Mouse (Mus musculus): ENCODE data around the gene Ndrg3.

DNA sequence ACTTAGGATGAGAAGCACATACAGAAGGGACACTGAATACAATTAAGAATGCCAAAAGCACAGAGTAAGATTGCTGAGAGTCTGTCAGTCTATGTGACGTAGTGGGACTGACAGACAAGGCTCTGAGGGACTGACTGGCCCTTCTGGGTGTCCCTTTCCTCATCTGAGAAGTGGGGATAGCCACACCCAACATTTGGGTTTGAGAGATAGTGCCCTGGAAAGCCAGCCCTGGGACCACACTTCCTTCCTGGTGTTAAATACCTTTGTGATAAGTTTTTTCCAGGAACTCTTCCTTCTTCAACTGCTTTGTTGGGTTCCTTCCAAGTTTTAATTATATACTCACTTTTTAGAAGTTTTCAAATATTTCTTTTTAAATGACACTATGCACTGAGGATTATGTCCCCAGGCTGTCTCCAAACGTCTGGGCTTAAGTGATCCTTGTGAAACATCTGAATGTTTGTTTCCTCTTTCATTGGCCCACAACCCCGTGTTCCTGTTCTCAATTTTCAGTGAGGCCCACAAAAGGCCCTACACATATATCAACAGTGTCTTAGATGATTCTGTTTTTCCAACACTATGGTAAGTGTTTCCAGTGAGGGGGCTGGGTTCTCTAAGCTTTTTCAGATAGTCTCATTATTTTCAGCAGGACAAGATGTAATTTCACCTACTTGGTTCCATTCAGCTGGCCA is 67.5 kb downstream of the Ndrg3 start:
- no peak for TF ChIP-seq POLR2A (IDR thresholded peaks at IDR 0.05; ENCODE audit: insufficient read depth, low read depth, low read length)
- TF ChIP-seq CTCF (IDR thresholded peaks at IDR 0.05): no peak
- TF ChIP-seq EP300 (IDR thresholded peaks at IDR 0.05; ENCODE audit: insufficient read depth, low read depth, low read length): no peak
